Mouse (Mus musculus): ENCODE results near the gene C87499. TPM values are rescaled to one million over a fixed set of nuclear protein-coding genes. Genes with fewer than 3 reads are reported as not detected.
A peak's percentile ranks its signal among the peaks of the same experiment; 100 is the strongest.

C87499 gene
- not detected for polyA plus RNA-seq (2017; shearing (Covaris generic))

GRCm38 (mm10) chr4:88634311-88634710 lies at the start of gene C87499:
Gene C87499, minus strand, starts transcription at chr4:88634411.
- no peak for ATAC-seq

GRCm38 (mm10) chr4:88683812-88684211 lies 49.6 kb upstream of the C87499 start, which contains the start of gene Ifna2:
Gene Ifna2, minus strand, starts transcription at chr4:88683912.
- no peak for ATAC-seq

- no peak for ATAC-seq
Measured at GRCm38 (mm10) chr4:88681353-88681752, 47.1 kb upstream of the C87499 start.

- ATAC-seq: peak; percentile 57
Measured at GRCm38 (mm10) chr4:88680362-88680761, 46.2 kb upstream of the C87499 start.

GRCm38 (mm10) chr4:88676824-88677223 lies 42.6 kb upstream of the C87499 start, which contains the start of gene Ifna16:
Gene Ifna16, minus strand, starts transcription at chr4:88676924.
- no peak for ATAC-seq

GRCm38 (mm10) chr4:88655461-88655860 lies 21.2 kb upstream of the C87499 start:
- ATAC-seq: no peak

- ATAC-seq: no peak
Measured at GRCm38 (mm10) chr4:88653644-88654043, 19.4 kb upstream of the C87499 start.

GRCm38 (mm10) chr4:88644359-88644758 lies 10.1 kb upstream of the C87499 start, which contains the start of gene Ifna13:
Gene Ifna13, minus strand, starts transcription at chr4:88644459.
- no peak for ATAC-seq

GRCm38 (mm10) chr4:88642526-88642925 lies 8.3 kb upstream of the C87499 start:
- no peak for ATAC-seq

- ATAC-seq: peak; percentile 95
Measured at GRCm38 (mm10) chr4:88641077-88641831, 7.0 kb upstream of the C87499 start.

GRCm38 (mm10) chr4:88640704-88641076 lies 6.5 kb upstream of the C87499 start:
- ATAC-seq: peak; percentile 47

GRCm38 (mm10) chr4:88603276-88603675 lies 30.9 kb downstream of the C87499 start, which contains the start of gene Ifna12:
Gene Ifna12, minus strand, starts transcription at chr4:88603376.
- ATAC-seq: no peak

GRCm38 (mm10) chr4:88592285-88592684 lies 41.9 kb downstream of the C87499 start, which contains the start of gene Ifna9:
Gene Ifna9, minus strand, starts transcription at chr4:88592385.
- no peak for ATAC-seq

Other genes starting within 250 kb of the C87499 start
- gene Hacd4, start 195.5 kb downstream of the C87499 start, polyA plus RNA-seq (2017; shearing (Covaris generic)): under 1 TPM; 0.13 to 0.42 TPM
- gene Ifnb1, start 111.6 kb downstream of the C87499 start, polyA plus RNA-seq (2017; shearing (Covaris generic)): not detected
- gene Ifna15, start 76.2 kb downstream of the C87499 start, polyA plus RNA-seq (2017; shearing (Covaris generic)): not detected
- gene Ifna14, start 62.6 kb downstream of the C87499 start, polyA plus RNA-seq (2017; shearing (Covaris generic)): not detected
- gene Ifna9, start 42.0 kb downstream of the C87499 start, polyA plus RNA-seq (2017; shearing (Covaris generic)): not detected
- not detected for gene Ifna12, start 31.0 kb downstream of the C87499 start, polyA plus RNA-seq (2017; shearing (Covaris generic))
- gene Ifna13, start 10.0 kb upstream of the C87499 start, polyA plus RNA-seq (2017; shearing (Covaris generic)): not detected
- gene Ifna16, start 42.5 kb upstream of the C87499 start, polyA plus RNA-seq (2017; shearing (Covaris generic)): not detected
- not detected for gene Ifna2, start 49.5 kb upstream of the C87499 start, polyA plus RNA-seq (2017; shearing (Covaris generic))
- gene Ifnab, start 56.9 kb upstream of the C87499 start, polyA plus RNA-seq (2017; shearing (Covaris generic)): not detected
- not detected for gene Gm26566, start 87.4 kb upstream of the C87499 start, polyA plus RNA-seq (2017; shearing (Covaris generic))
- 10 to 100 TPM; 31.9 to 33.2 TPM for gene Klhl9, start 88.1 kb upstream of the C87499 start, polyA plus RNA-seq (2017; shearing (Covaris generic))
- not detected for gene Gm13271, start 120.5 kb upstream of the C87499 start, polyA plus RNA-seq (2017; shearing (Covaris generic))
- gene Gm13283, start 125.7 kb upstream of the C87499 start, polyA plus RNA-seq (2017; shearing (Covaris generic)): under 1 TPM in 1 of 2 experiments, not detected in 1; 0.37 TPM
- not detected for gene Gm13290, start 139.4 kb upstream of the C87499 start, polyA plus RNA-seq (2017; shearing (Covaris generic))
- gene Gm13289, start 142.5 kb upstream of the C87499 start, polyA plus RNA-seq (2017; shearing (Covaris generic)): not detected
- gene Gm13272, start 145.4 kb upstream of the C87499 start, polyA plus RNA-seq (2017; shearing (Covaris generic)): not detected
- gene Ifnz, start 147.7 kb upstream of the C87499 start, polyA plus RNA-seq (2017; shearing (Covaris generic)): not detected
- gene Gm13276, start 151.3 kb upstream of the C87499 start, polyA plus RNA-seq (2017; shearing (Covaris generic)): not detected
- gene Gm13277, start 154.2 kb upstream of the C87499 start, polyA plus RNA-seq (2017; shearing (Covaris generic)): not detected
- gene Gm13278, start 157.1 kb upstream of the C87499 start, polyA plus RNA-seq (2017; shearing (Covaris generic)): not detected
- gene Gm13275, start 160.1 kb upstream of the C87499 start, polyA plus RNA-seq (2017; shearing (Covaris generic)): not detected
- not detected for gene Gm13279, start 163.0 kb upstream of the C87499 start, polyA plus RNA-seq (2017; shearing (Covaris generic))
- under 1 TPM in 1 of 2 experiments, not detected in 1; 0.38 TPM for gene Gm13285, start 165.3 kb upstream of the C87499 start, polyA plus RNA-seq (2017; shearing (Covaris generic))
- gene Gm13287, start 168.8 kb upstream of the C87499 start, polyA plus RNA-seq (2017; shearing (Covaris generic)): not detected
- not detected for gene Gm13288, start 171.1 kb upstream of the C87499 start, polyA plus RNA-seq (2017; shearing (Covaris generic))
- gene Ifna7, start 181.8 kb upstream of the C87499 start, polyA plus RNA-seq (2017; shearing (Covaris generic)): not detected
- gene Ifna11, start 185.5 kb upstream of the C87499 start, polyA plus RNA-seq (2017; shearing (Covaris generic)): not detected
- not detected for gene Ifna6, start 193.0 kb upstream of the C87499 start, polyA plus RNA-seq (2017; shearing (Covaris generic))
- gene Ifna5, start 201.1 kb upstream of the C87499 start, polyA plus RNA-seq (2017; shearing (Covaris generic)): not detected
- not detected for gene Ifna4, start 207.4 kb upstream of the C87499 start, polyA plus RNA-seq (2017; shearing (Covaris generic))
- gene Ifna1, start 215.7 kb upstream of the C87499 start, polyA plus RNA-seq (2017; shearing (Covaris generic)): not detected
- not detected for gene Ifne, start 245.8 kb upstream of the C87499 start, polyA plus RNA-seq (2017; shearing (Covaris generic))

All from activated CD4-positive, CD25-positive, alpha-beta regulatory T cell, adult 4 months (primary cell).